24 mouse cellular contexts compared by ENCODE assay signal in genomic region chr13:47129090-47129489, GRCm38 (mm10).
"Had no signal": no experiment of that assay in that cellular context is flagged by ENCODE, and none has a peak within 500 bp of the region (broad histone marks: within the 10 kb centered on the region; RNA-seq: fewer than 3 reads in every experiment).

No protein-coding gene starts in this region.

- H3K36me3 ChIP-seq: limb, embryonic 10.5 days; limb, embryonic 13.5 days; liver, embryonic 12.5 days; liver, embryonic 15.5 days; lung, embryonic 15.5 days; midbrain, embryonic 10.5 days; midbrain, embryonic 13.5 days; neural tube, embryonic 13.5 days had no signal

- H3K4me1 ChIP-seq: liver, embryonic 15.5 days; lung, embryonic 15.5 days; midbrain, embryonic 13.5 days; neural tube, embryonic 13.5 days had no signal

- H3K9ac ChIP-seq: limb, embryonic 13.5 days; liver, embryonic 12.5 days; liver, embryonic 15.5 days; lung, embryonic 15.5 days; midbrain, embryonic 13.5 days; neural tube, embryonic 13.5 days had no signal

- DNase-seq: kidney, postnatal 14 days; kidney, postnatal 4 days; liver; lung, adult 18-20 months; lung, postnatal 10 days; lung, postnatal 36 days; right cerebral cortex, adult 18-20 months; right cerebral cortex, postnatal 14 days; right cerebral cortex, postnatal 4 days; thymus, adult 2 months; thymus, postnatal 14 days; thymus, postnatal 4 days had no signal

- H3K9me3 ChIP-seq: limb, embryonic 10.5 days; limb, embryonic 13.5 days; liver, embryonic 12.5 days; liver, embryonic 15.5 days; lung, embryonic 15.5 days; midbrain, embryonic 10.5 days; midbrain, embryonic 13.5 days; neural tube, embryonic 13.5 days had no signal

- H3K27ac ChIP-seq: limb, embryonic 10.5 days; limb, embryonic 13.5 days; liver, embryonic 12.5 days; liver, embryonic 15.5 days; lung, embryonic 15.5 days; midbrain, embryonic 10.5 days; midbrain, embryonic 13.5 days; neural tube, embryonic 13.5 days; stomach, postnatal 0 days had no signal

- H3K4me3 ChIP-seq: limb, embryonic 10.5 days; limb, embryonic 13.5 days; liver, embryonic 12.5 days; liver, embryonic 15.5 days; lung, embryonic 15.5 days; megakaryocyte, embryonic 14.5 days; midbrain, embryonic 10.5 days; midbrain, embryonic 13.5 days; myocyte; neural tube, embryonic 13.5 days had no signal

- ATAC-seq: liver, embryonic 12.5 days; midbrain, embryonic 13.5 days; midbrain, embryonic 16.5 days had no signal

- H3K27me3 ChIP-seq: lung, embryonic 15.5 days had no signal

- H3K4me2 ChIP-seq: limb, embryonic 13.5 days; liver, embryonic 12.5 days; liver, embryonic 15.5 days; lung, embryonic 15.5 days; midbrain, embryonic 13.5 days; neural tube, embryonic 13.5 days had no signal
